Mouse (Mus musculus) embryonic facial prominence, embryonic 11.5 days (tissue): ENCODE data around the gene Atxn1. TPM values are rescaled to one million over a fixed set of nuclear protein-coding genes. Genes with fewer than 3 reads are reported as not detected.
A peak's percentile ranks its signal among the peaks of the same experiment; 100 is the strongest.

Experiments used
- ATAC-seq: fragments of 200-750 bp; cut with Nextera tagmentation; replicated peaks from 2 replicates; pipeline ENCODE4 v1.8.0; 2017; ENCODE audit warnings: low read depth; ENCODE audit not compliant: insufficient number of reproducible peaks, low FRiP score, low TSS enrichment
- DNase-seq: peaks from one replicate; pipeline ENCODE4 v3.0.0-alpha.2; 2015; ENCODE audit warnings: low spot score
- H3K27ac ChIP-seq: fragments of 300-500 bp; sonication (generic); replicated peaks from 2 replicates; pipeline ENCODE4 v1.5.1; 2014; ENCODE audit warnings: mild to moderate bottlenecking, low read depth, low read length, control low read depth
- H3K27me3 ChIP-seq: fragments of 300-500 bp; sonication (generic); 2 replicates; pipeline ENCODE4 v1.6.1; 2014; ENCODE audit warnings: mild to moderate bottlenecking, low read length, moderate library complexity, mixed read lengths; ENCODE audit not compliant: control insufficient read depth, insufficient read depth
- H3K36me3 ChIP-seq: fragments of 300-500 bp; sonication (generic); replicated peaks from 2 replicates; pipeline ENCODE4 v1.6.1; 2014; ENCODE audit warnings: low read depth, mild to moderate bottlenecking, low read length, moderate library complexity, mixed read lengths; ENCODE audit not compliant: control insufficient read depth, insufficient read depth
- H3K4me1 ChIP-seq: fragments of 300-500 bp; sonication (generic); 2 replicates; pipeline ENCODE4 v1.6.1; 2014; ENCODE audit warnings: low read length, mixed read lengths; ENCODE audit not compliant: control insufficient read depth, insufficient read depth
- H3K4me2 ChIP-seq: fragments of 300-500 bp; sonication (generic); 2 replicates; pipeline ENCODE4 v1.6.1; 2014; ENCODE audit warnings: low read depth, mild to moderate bottlenecking, control low read depth, low read length, moderate library complexity
- H3K4me3 ChIP-seq: fragments of 300-500 bp; sonication (generic); 2 replicates; pipeline ENCODE4 v1.5.1; 2014; ENCODE audit warnings: low read depth, low read length, control low read depth
- H3K9ac ChIP-seq: fragments of 300-500 bp; sonication (generic); replicated peaks from 2 replicates; pipeline ENCODE4 v1.6.1; 2014; ENCODE audit warnings: mild to moderate bottlenecking, control low read depth, low read length
- H3K9me3 ChIP-seq: fragments of 300-500 bp; sonication (generic); replicated peaks from 2 replicates; pipeline ENCODE4 v1.6.1; 2016; ENCODE audit warnings: mild to moderate bottlenecking, low read length, inconsistent platforms, mixed read lengths; ENCODE audit not compliant: control insufficient read depth
- WGBS: fragments of 180-500 bp; shearing (Covaris S2); extraction: QIAGEN DNeasy Blood & Tissue Kit; methylation state at CpG from one replicate; pipeline ENCODE4 v1.1.7; 2014; 5-methylcytosine and 5-hydroxymethylcytosine counted together
- polyA plus RNA-seq: library from polyadenylated mRNA; unstranded; fragments of >200 nt; fragmentation: Nextera tagmentation; extraction: Ambion mirVana; gene quantifications from 2 replicates; pipeline ENCODE4 v1.2.1, GENCODE M21; 2014

Gene Atxn1
- 1.1 and 1.3 TPM in 2 replicates for polyA plus RNA-seq

GRCm38 (mm10) chr13:45964853-45965593 is at the start of gene Atxn1:
Atxn1 (minus strand) TSS chr13:45965008.
- Histone ChIP-seq H3K27ac (peak within 1 kb of the TSS; percentile 75), H3K36me3 (no peaks in the 10 kb centered on the region), H3K9ac (peak within 1 kb of the TSS; percentile 88), H3K9me3 (no peaks in the 10 kb centered on the region), H3K4me1 (no peaks in the 10 kb centered on the region), H3K27me3 (no peaks in the 10 kb centered on the region; the same call in 1 of the 2 replicates), H3K4me3 (peak within 1 kb of the TSS; percentile 77), H3K4me2 (peak within 1 kb of the TSS; percentile 95)
- DNase-seq (peak; percentile 81), ATAC-seq (peak; percentile 64)
- under 1% methylated on average over 43 of the region's 53 CpGs for WGBS

GRCm38 (mm10) chr13:46011232-46011631 is 46.4 kb upstream of the Atxn1 start:
- no peak overlapping the region for H3K9ac ChIP-seq
- no peaks in the 10 kb centered on the region for H3K9me3 ChIP-seq
- H3K4me2 ChIP-seq: no peak overlapping the region
- no peak overlapping the region for H3K4me3 ChIP-seq
- DNase-seq: no peak
- whole genome bisulfite sequencing: 33% methylated on average over 9 of the region's 9 CpGs
- no peaks in the 10 kb centered on the region for H3K36me3 ChIP-seq
- no peaks in the 10 kb centered on the region for H3K27me3 ChIP-seq
- no peaks in the 10 kb centered on the region for H3K4me1 ChIP-seq
- H3K27ac ChIP-seq: no peak overlapping the region
- no peak for ATAC-seq

- no peak for DNase-seq
- no peaks in the 10 kb centered on the region for H3K9me3 ChIP-seq
- ATAC-seq: no peak
- no peaks in the 10 kb centered on the region for H3K27me3 ChIP-seq
- H3K4me2 ChIP-seq: no peak overlapping the region
- H3K36me3 ChIP-seq: no peaks in the 10 kb centered on the region
- H3K27ac ChIP-seq: no peak overlapping the region
- no peaks in the 10 kb centered on the region; the same call in 1 of the 2 replicates for H3K4me1 ChIP-seq
- no peak overlapping the region for H3K9ac ChIP-seq
- H3K4me3 ChIP-seq: no peak overlapping the region
- 78% methylated on average over 12 of the region's 12 CpGs for WGBS
These were observed 45.3 kb upstream of the Atxn1 start for GRCm38 (mm10) chr13:46010075-46010474.

GRCm38 (mm10) chr13:46008831-46009666 is 44.2 kb upstream of the Atxn1 start:
- Histone ChIP-seq H3K9me3 (no peaks in the 10 kb centered on the region), H3K27ac (peak overlapping the region; percentile 20; the same call in 1 of the 2 replicates), H3K36me3 (no peaks in the 10 kb centered on the region), H3K4me1 (no peaks in the 10 kb centered on the region; the same call in 1 of the 2 replicates), H3K9ac (0 out of 2 replicates have a peak overlapping the region, but pooled peaks have one; percentile 22), H3K27me3 (no peaks in the 10 kb centered on the region), H3K4me2 (peak overlapping the region; percentile 29), H3K4me3 (no peak overlapping the region)
- ATAC-seq (no peak), DNase-seq (peak; percentile 30)
- WGBS: 18% methylated on average over 30 of the region's 30 CpGs

GRCm38 (mm10) chr13:46006211-46007102 is 41.6 kb upstream of the Atxn1 start:
- Histone ChIP-seq H3K4me2 (no peak overlapping the region), H3K4me3 (no peak overlapping the region), H3K27ac (peak overlapping the region; percentile 39; the same call in 1 of the 2 replicates), H3K9ac (peak overlapping the region; percentile 25), H3K4me1 (no peaks in the 10 kb centered on the region; the same call in 1 of the 2 replicates), H3K27me3 (no peaks in the 10 kb centered on the region), H3K36me3 (no peaks in the 10 kb centered on the region), H3K9me3 (no peaks in the 10 kb centered on the region)
- DNase-seq (peak; percentile 78), ATAC-seq (peak; percentile 93)
- 16% methylated on average over 4 of the region's 4 CpGs for WGBS

GRCm38 (mm10) chr13:46005656-46006055 is 40.8 kb upstream of the Atxn1 start:
- Histone ChIP-seq H3K27me3 (no peaks in the 10 kb centered on the region), H3K36me3 (no peaks in the 10 kb centered on the region), H3K4me3 (no peak overlapping the region), H3K9me3 (no peaks in the 10 kb centered on the region), H3K27ac (peak overlapping the region; percentile 39; the same call in 1 of the 2 replicates), H3K4me2 (no peak overlapping the region), H3K9ac (no peak overlapping the region), H3K4me1 (no peaks in the 10 kb centered on the region; the same call in 1 of the 2 replicates)
- DNase-seq (peak; percentile 10), ATAC-seq (no peak)
- 56% methylated on average over 7 of the region's 7 CpGs for WGBS

GRCm38 (mm10) chr13:46001356-46001755 is 36.5 kb upstream of the Atxn1 start:
- DNase-seq: no peak
- H3K27ac ChIP-seq: no peak overlapping the region
- H3K9ac ChIP-seq: no peak overlapping the region
- no peaks in the 10 kb centered on the region for H3K9me3 ChIP-seq
- no peaks in the 10 kb centered on the region for H3K36me3 ChIP-seq
- H3K4me3 ChIP-seq: no peak overlapping the region
- WGBS: 84% methylated on average over 5 of the region's 5 CpGs
- no peak for ATAC-seq
- H3K27me3 ChIP-seq: no peaks in the 10 kb centered on the region
- no peak overlapping the region for H3K4me2 ChIP-seq
- H3K4me1 ChIP-seq: no peaks in the 10 kb centered on the region; the same call in 1 of the 2 replicates
